Mouse (Mus musculus) frontal cortex, postnatal 10 days (tissue): Measurements from ENCODE around the gene Smarcd3.

Experiments used
- DNase-seq, 2 experiments: peaks; one replicate each; pipeline ENCODE4 v3.0.0; 2022; ENCODE audit warnings: low spot score in 2 of 2, mixed read lengths in 1 of 2

Smarcd3 gene

DNA sequence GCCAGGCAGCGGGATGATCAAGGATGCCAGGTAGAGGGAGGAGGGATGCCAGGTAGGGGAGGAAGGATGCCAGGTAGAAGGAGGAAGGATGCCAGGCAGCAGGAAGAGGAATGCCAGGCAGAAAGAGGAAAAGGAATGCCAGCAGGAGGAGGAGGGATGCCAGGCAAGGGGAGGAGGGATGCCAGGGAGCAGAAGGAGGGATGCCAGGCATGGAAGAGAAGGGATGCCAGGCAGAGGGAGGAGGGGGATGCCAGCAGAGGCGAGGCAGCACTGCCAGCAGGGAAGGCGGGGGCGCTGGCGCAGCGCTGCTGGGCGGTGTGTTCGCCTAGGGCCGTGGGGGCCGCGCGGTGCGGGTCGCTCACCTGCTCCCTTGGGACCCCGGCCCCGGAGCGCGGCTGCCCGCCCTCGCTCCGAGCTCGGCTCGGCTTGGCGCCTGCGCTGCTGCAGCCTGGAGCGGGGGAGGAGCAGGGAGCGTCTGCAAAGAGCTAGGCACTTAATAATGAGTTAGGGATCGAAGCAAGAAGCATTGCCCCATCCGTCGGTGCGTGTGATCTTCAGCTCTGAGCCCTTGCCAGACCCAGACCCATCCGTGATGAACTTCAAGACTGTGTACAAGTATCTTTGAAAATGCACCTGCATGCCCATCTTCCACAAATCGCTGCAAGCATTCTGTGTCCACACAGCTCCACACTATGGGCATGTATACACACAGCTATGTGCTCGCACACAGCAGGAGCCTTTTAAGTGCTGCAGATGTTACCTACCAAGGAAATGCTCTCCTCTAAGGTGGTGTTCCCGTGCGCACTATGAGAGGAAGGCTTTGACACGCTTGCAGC, at the start of gene Smarcd3:
Smarcd3 (minus strand) TSS at position 426 of the 836 bp plus-strand sequence.
- DNase-seq: peak; percentile 69 to 74

- DNase-seq: no peak
Observed at GRCm38 (mm10) chr5:24661457-24661856, 37.2 kb upstream of the Smarcd3 start.

DNA sequence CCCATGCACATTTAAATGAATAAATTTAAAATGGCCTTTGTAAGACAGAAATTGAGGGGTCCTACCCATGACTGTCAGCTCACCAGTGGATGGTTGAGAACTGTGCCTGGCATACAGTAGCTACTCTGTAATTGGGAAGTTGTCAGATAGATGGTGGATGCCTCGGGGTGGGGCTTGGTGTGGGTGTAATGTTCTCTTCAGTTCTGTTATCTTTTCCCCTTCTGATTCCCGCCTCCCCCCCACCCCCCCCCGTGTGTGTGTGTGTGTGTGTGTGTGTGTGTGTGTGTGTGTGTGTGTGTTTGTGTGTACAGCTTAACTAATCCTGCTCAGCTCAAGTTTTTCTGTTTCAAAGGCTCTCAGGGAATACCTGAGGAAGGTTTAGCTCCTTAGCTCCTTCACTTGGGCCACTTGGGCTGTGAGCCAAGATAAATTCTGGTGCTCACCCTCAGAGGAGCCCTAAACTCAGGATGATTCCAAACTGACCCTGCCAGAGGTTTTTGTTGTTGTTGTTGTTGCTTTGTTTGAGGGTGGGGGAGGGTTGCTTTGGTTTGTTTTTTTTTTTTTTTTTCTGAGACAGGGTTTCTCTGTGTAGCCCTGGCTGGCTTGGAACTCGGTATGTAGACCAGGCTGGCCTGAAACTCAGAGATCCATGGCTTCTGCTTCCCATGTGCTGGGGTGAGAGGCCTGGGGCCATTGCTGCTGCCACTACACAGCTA, 35.7 kb upstream of the Smarcd3 start:
- DNase-seq: no peak

- no peak for DNase-seq
Observed at GRCm38 (mm10) chr5:24657113-24657512, 32.9 kb upstream of the Smarcd3 start.

DNA sequence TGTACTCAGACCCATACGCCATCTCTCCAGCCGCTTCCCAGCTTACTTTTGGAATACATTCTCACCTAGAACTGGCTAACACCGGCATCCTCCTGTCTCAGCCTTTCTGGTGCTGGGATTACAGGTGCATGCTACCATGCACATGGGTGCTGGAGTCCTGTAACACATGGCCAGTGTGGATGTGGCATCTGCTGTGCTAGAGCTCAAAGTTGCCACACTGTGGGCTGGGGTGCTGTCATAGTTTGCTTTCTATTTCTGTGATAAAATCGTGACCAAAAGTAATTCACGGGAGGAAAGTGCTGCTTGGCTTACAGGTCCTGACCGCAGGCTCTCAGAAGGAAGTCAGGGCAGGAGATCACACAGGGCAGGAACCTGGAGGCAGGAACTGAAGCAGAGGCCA, 30.3 kb upstream of the Smarcd3 start:
- no peak for DNase-seq

DNA sequence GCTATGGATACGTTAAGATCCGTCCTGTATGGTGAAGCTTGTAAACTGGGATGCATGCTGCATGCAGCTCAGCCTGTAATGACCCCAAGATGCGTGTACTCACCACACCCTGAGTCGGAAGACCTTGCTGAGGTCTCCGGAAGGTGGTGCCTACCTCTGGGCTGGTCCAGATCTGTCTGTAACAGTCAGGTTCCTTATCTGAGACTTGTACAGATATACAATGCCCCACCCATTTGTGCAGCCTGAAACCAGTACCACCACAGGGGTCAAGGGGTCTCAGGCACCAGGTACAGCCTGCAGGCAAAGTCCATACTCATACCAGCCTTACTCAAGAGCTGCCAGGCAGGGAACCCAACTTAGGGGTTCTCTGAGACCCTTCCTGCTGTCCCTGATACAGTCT, 28.6 kb upstream of the Smarcd3 start:
- no peak for DNase-seq

GRCm38 (mm10) chr5:24651768-24652752, 27.8 kb upstream of the Smarcd3 start:
- peak; percentile 54 to 84 for DNase-seq

- no peak for DNase-seq
Observed at GRCm38 (mm10) chr5:24651356-24651755, 27.1 kb upstream of the Smarcd3 start.

DNA sequence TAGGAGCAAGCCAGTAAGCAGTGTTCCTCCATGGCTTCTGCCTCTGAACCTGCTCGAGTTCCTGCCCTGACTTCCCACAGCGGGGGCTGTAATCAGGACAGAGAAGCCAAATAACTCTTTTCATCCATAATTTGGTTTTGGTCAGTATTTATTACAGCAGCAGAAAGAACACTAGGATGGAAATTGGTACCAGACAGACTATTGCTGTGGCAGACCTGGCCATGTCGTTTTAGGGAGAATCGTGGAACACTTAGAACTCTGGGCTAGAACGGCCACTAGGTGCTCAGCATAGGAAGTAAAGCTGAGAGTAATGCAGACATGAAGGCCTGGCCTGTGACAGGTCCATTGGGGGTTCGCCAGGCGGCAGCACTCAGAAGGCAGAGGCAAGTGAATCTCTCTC, 25.5 kb upstream of the Smarcd3 start:
- no peak for DNase-seq

DNA sequence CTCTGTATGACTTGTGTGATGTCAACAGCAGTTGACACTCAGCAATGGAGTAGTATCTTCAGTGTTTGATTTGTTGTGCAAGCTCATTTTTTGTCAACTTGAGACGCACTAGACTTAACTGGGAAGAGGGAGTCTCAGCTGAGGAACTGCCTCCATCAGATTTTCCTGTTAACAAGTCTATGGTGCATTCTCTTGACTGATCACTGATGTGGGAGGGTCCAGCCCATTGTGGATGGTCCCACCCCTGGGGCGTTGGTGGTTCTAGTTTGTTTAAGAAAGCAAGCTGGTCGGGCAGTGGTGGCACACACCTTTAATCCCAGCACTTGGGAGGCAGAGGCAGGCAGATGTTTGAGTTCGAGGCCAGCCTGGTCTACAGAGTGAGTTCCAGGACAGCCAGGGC, 25.0 kb upstream of the Smarcd3 start:
- DNase-seq: no peak

- no peak for DNase-seq
Observed at GRCm38 (mm10) chr5:24645454-24645853, 21.2 kb upstream of the Smarcd3 start.

DNA sequence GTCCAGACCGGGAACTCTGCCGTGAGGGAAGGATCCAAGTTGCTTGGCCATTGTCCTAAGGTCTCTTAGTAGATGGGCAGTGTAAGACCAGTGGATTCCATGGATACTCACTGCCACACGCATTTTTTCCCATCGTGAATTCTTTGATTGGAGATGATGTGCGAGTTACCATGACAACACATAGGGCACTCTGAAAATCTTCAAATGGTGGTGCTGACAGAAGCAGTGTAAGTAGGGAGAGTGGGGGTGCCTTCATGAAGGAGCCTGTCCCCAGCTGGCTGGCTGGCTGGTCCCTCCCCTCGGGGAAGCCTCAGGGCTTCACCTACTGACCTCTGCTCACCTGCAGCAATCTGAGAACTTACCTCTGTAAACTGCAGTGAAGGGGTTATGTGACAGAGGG, 14.9 kb upstream of the Smarcd3 start:
- DNase-seq: no peak

DNA sequence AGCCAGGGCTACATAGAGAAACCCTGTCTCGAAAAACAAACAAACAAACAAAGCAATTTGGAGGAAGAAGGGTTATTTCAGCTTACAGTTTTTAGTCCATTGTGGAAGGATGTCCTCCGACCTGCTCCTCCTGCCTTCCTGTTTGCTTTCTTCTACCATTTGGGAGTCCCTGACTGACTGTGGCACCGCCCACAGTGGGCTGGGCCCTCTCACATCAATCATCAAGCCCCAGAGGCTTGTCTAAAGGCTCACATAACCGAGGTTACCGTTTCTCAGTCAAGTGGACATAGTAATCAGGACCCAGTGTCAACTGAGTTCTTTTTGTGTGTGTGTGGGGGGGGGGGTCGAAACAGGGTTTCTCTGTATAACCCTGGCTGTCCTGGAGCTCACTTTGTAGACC, 13.9 kb upstream of the Smarcd3 start:
- DNase-seq: no peak

DNA sequence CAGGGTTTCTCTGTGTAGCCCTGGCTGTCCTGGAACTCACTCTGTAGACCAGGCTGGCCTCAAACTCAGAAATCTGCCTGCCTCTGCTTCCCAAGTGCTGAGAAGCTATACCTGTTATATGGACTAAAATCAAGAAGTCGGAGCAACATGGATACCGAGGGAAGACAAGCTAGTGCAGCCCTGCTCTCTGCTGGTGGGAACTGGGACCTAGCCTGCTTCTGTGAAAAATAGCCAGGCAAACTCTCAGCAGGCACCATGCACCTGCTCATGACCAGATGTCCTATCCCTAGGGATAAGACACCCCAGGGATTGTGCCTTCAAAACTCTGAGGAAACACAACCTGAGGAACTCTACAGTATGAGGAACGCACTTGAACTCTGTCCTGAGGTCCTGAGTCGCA, 12.8 kb upstream of the Smarcd3 start:
- DNase-seq: no peak

DNA sequence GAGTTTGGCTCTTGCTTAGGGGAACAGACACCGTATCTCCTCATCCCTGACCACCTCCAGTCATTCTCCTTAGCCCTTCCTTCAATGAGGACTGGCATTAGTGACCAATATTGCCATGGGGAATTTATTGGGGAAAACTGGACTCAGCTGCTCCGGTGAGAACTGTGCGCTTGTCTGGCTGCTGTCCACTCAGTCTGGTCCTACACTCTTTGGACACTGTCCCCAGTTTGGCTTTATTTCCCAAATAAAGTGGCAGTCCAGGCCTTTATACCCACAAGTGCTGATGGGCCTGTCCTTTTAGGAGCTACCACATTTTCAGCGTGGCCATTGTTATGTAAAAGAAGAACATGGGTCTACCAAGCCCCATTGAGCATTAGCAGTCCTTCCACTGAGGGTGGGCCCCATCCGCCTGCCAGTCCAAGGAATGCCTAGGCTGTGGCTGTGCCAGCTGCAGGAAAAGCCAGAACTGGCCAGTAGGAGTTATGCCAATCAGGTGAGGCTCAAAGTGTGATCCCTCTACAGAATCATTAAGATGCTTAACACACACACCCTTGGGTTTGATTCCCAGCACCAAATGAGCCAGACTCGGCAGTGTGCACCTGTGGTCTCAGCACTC, 11.4 kb upstream of the Smarcd3 start:
- no peak for DNase-seq

- no peak for DNase-seq
Observed at GRCm38 (mm10) chr5:24635093-24635492, 10.9 kb upstream of the Smarcd3 start.

DNA sequence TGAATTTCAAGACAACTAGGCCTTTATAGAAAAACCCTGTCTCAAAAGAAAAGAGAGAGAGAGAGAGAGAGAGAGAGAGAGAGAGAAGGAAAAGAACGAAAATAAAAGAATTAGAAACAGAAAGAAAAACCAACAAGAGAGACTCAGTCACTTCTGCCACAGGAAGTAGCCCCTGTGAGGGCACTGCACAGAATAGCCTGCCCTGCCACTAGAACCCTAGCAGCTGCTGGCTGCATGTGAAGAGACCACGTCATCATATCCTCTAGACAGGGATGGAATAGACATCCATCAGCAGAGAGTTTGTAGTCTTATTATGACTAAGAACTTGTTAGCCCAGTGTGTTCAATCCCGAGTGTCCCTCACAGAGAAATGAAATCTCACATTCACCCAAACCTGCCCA, 5.5 kb upstream of the Smarcd3 start:
- DNase-seq: no peak

GRCm38 (mm10) chr5:24624822-24625120, 560 bp upstream of the Smarcd3 start:
- no peak for DNase-seq

GRCm38 (mm10) chr5:24623041-24623985, 898 bp downstream of the Smarcd3 start:
- no peak for DNase-seq

DNA sequence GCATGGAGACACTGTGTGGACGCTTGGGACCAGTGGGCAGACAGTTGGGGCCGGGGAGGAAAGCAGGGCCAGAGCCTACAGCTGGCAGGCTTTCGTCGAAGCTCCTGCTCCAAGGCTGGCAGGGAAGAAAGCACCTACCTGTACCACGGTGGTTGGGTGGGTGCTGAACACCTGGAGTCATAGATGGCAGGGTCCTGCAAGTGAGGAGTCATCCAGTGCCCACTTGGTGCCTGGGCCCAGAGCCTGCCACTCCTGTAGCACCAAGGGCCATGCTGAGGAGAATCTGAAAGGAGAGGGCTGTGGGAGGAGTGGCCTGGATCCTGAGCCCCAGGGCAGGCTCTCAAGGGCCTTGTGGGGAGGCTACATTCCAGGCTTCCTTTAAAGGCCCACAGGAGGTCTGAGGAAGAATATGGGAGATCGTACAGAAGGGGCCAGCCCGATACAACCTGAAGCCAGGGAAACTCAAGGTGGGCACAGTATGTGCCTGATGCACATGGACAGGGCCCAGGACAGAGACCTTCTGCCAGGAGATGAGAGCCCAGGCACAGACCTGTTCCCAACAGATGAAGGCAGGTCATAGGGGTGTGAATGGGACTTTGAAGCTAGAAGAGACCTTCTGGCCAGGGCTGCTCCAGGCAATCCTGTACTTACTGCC, 1.7 kb downstream of the Smarcd3 start:
- DNase-seq: no peak
